Comparison of ENCODE assay signal across 1 mouse cellular context in genomic region chr17:34288131-34288530, GRCm38 (mm10).
TF ChIP-seq lines count a peak whose summit lies in the region.

No protein-coding gene starts in this region.

TF ChIP-seq in CH12.LX, 34 proteins besides CTCF, POLR2A, EP300 and RAD21 (continued from another document):
- no peak; the same call in 1 of the 2 replicates for TF ChIP-seq ZMIZ1 (IDR thresholded peaks at IDR 0.05; ENCODE audit: low read depth, low read length)
- TF ChIP-seq PAX5 (IDR thresholded peaks at IDR 0.05; ENCODE audit: low read length) = no peak
